Mouse (Mus musculus) heart, postnatal 25 days (tissue): ENCODE measurements around the gene Hist1h4k. TPM values are rescaled to one million over a fixed set of nuclear protein-coding genes. Genes with fewer than 3 reads are reported as not detected.
"Not testable (repeated sequence)": the region's sequence is repeated elsewhere in the genome, so short reads cannot be mapped to it uniquely, and the experiment has no call there.

Source experiments
- DNase-seq: peaks from one replicate; pipeline ENCODE4 v3.0.0; 2022; ENCODE audit warnings: low spot score
- intact Hi-C: fragments of 180-260 bp; cut with DNase I; formaldehyde crosslinking; loops from one replicate; pipeline ENCODE4 v1.15.1; 2025
- total RNA-seq, 2 experiments: library from RNA; stranded (reverse); gene quantifications; 2 replicates each; pipeline ENCODE4 v1.2.3; 2021

Hist1h4k gene
- total RNA-seq, 2 experiments from 2014 or later: 46.4 to 87.7 TPM

DNA sequence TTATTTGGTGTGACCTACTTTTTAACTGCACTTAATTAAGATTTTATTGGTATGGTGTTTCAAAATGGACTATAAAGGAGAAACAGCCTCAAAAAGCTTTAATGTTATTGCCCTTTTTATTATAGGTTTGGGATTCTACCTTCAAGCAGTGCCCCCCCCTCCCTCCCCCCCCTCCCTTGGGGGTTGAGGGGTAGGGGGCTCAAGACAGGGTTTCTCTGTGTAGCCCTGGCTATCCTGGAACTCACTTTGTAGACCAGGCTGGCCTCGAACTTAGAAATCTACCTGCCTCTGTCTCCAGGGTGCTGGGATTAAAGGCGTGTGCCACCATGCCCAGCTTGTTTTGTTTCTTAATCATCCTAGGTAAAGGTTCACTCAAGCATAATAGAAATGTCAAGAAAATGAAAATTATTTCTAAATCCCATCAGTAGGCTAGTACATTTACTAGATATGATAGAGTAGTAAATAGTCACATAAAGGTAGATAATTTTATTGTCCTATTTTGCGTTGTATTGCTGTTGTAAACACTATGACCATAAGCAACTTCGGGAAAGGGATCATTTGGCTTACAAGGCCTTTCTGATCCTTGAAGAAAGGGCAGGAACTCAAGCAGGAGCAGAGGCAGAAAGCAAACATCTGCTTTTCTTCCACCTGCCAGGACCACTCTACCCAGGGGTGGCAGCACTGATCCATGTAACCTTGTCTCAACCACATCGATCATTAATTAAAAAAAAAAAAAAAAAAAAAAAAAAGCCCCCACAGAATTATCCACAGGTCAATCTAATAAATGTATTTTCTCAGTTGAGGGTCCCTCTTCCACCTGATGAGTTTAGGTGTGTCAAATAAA, 27.1 kb downstream of the Hist1h4k start:
- DNase-seq: no peak
- intact Hi-C loops: no loop called here

DNA sequence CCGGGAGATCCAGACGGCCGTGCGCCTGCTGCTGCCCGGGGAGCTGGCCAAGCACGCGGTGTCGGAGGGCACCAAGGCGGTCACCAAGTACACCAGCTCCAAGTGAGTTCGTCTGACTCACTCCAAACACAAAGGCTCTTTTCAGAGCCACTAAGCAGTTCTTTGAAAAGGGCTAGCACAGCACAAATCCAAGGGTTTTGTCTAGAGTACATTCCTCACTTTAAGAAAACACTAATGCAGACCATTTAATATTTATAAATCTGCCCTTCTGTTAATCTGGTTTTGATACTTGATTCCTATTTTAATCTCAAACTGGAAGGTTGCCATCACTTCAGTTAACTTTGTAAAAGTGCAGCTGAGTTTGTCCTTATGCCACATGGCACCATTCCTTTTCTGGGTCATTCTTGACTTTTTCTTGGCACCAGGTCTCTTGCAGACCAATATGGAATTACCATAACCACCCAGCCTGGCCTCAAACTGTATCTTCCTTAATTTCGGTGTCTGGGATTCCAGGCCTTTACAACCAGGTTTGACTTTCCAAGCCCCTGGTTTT, 27.9 kb downstream of the Hist1h4k start:
- no peak for DNase-seq
- intact Hi-C loops: no loop called here

DNA sequence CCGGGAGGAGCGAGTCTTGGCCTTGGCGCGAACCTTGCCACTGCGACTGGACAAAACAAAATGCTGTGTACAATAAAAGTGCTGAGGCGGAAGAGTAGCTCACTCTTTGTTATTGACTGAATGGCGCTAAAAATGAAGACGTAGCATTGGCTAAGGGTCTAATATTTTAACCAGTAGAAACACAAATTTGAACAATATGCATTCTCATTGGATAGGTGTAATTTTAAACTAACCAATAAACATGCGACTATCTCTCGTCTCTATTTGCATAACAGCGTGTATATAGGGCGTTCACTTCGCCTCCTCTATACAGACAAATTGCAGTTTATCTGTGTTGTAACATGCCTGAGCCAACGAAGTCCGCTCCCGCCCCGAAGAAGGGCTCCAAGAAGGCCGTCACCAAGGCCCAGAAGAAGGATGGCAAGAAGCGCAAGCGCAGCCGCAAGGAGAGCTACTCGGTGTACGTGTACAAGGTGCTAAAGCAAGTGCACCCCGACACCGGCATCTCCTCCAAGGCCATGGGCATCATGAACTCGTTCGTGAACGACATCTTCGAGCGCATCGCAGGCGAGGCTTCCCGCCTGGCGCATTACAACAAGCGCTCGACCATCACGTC, 28.4 kb downstream of the Hist1h4k start, which contains the start of gene Hist1h2bm:
Hist1h2bm (plus strand) TSS at position 288 of the 616 bp plus-strand sequence.
- intact Hi-C loops: not testable (repeated sequence)
- DNase-seq: peak; percentile 30

DNA sequence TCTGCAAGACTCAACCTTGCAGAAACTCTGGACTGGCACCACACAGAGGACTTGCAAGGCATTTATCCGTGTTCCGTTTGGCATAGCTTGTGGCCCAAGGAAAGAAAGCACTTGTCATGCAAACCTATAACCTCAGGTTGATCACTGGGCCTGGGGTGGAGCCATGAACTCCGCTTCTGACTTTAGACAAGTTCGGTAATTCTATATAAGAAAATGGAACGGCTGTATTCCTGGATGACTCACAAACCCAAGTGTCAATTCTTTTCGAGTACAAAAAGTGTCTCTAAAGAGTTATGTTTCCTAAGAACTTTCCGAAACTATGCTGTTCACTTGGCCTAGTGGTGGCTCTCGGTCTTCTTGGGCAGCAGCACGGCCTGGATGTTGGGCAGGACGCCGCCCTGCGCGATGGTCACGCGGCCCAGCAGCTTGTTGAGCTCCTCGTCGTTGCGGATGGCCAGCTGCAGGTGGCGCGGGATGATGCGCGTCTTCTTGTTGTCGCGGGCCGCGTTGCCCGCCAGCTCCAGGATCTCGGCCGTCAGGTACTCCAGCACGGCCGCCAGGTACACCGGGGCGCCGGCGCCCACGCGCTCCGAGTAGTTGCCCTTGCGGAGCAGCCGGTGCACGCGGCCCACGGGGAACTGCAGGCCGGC, 29.1 kb downstream of the Hist1h4k start:
- DNase-seq, intact Hi-C loops: not testable (repeated sequence)

GRCm38 (mm10) chr13:21718381-21719080, 31.8 kb downstream of the Hist1h4k start:
- intact Hi-C loops: loop anchor here (10.0 kb wide), 2 partner anchors 116 to 1966 kb away; partner anchors contain the start of genes Hist1h2ac, Hist1h2ap, Hist1h2bc and Hist1h2br
- DNase-seq: no peak

DNA sequence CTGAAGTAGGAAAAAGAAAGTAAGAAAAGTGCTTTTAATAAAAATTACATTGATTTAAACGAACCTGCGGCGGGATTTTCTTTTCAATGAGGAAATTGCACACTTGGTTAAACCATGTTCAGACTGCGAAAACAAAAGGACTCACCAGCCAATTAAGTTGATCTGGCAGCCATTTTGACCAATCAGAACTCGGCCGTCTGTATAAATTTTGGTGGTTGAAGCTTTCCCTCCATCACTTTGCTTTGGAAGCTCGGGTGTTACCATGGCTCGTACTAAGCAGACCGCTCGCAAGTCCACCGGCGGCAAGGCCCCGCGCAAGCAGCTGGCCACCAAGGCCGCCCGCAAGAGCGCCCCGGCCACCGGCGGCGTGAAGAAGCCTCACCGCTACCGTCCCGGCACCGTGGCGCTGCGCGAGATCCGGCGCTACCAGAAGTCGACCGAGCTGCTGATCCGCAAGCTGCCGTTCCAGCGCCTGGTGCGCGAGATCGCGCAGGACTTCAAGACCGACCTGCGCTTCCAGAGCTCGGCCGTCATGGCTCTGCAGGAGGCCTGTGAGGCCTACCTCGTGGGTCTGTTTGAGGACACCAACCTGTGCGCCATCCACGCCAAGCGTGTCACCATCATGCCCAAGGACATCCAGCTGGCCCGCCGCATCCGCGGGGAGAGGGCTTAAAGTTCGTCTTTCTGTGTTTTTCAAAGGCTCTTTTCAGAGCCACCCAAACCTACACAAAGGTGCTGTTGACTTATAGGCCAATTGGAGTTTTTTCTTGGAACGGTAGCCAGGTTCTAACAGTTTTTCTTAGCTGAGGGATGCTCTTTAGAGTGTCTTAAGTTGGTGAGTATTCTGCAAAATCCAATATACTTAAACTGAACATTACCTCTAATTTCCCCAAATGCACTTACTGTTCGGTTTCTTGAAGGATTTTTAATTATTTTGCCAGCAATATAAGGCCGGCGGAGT, 32.6 kb downstream of the Hist1h4k start, which contains the start of gene Hist1h3h:
Hist1h3h (plus strand) TSS at position 263 of the 961 bp plus-strand sequence.
- intact Hi-C loops: loop anchor here (10.0 kb wide), 2 partner anchors 117 to 1967 kb away; partner anchors contain the start of genes Hist1h2ac, Hist1h2ap, Hist1h2bc and Hist1h2br
- peak; percentile 69 for DNase-seq

DNA sequence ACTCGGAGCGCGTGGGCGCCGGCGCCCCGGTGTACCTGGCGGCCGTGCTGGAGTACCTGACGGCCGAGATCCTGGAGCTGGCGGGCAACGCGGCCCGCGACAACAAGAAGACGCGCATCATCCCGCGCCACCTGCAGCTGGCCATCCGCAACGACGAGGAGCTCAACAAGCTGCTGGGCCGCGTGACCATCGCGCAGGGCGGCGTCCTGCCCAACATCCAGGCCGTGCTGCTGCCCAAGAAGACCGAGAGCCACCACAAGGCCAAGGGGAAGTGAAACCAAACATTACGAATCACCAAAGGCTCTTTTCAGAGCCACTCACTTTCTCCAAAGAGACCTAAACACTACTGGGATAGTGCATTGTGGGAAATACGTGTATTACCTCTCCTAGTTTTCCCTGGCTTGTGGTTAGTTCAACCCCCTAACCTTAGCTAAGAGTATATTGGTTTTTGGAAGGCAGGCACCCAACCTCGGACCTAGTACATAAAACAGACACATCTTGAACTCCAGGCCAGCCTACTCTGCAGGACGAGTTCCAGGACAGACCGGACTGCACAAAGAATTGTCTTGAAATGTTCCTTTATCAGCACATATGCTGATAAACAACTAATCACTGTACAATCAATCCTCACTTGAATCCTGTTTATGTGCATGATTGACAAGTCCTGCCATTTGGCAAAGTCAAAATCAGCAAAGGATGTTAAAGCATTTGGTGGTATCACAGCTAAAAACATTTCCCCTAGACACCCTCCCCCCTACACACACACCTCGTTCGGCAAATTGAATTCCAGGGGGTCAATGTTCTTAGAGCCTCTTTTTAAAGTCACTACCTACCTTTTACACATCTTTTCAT, 33.5 kb downstream of the Hist1h4k start:
- DNase-seq: not testable (repeated sequence)
- intact Hi-C loops: loop anchor here (10.0 kb wide), 2 partner anchors 118 to 1968 kb away; partner anchors contain the start of genes Hist1h2ac, Hist1h2ap, Hist1h2bc and Hist1h2br

GRCm38 (mm10) chr13:21715864-21716539, 34.3 kb downstream of the Hist1h4k start, which contains the start of the genes Hist1h2bl and Hist1h2ai:
Gene Hist1h2bl, minus strand, starts transcription at chr13:21716143.
Gene Hist1h2ai, plus strand, starts transcription at chr13:21716422.
- intact Hi-C loops: loop anchor here (10.0 kb wide), 2 partner anchors 119 to 1969 kb away; partner anchors contain the start of genes Hist1h2ac, Hist1h2ap, Hist1h2bc and Hist1h2br
- peak; percentile 63 for DNase-seq

DNA sequence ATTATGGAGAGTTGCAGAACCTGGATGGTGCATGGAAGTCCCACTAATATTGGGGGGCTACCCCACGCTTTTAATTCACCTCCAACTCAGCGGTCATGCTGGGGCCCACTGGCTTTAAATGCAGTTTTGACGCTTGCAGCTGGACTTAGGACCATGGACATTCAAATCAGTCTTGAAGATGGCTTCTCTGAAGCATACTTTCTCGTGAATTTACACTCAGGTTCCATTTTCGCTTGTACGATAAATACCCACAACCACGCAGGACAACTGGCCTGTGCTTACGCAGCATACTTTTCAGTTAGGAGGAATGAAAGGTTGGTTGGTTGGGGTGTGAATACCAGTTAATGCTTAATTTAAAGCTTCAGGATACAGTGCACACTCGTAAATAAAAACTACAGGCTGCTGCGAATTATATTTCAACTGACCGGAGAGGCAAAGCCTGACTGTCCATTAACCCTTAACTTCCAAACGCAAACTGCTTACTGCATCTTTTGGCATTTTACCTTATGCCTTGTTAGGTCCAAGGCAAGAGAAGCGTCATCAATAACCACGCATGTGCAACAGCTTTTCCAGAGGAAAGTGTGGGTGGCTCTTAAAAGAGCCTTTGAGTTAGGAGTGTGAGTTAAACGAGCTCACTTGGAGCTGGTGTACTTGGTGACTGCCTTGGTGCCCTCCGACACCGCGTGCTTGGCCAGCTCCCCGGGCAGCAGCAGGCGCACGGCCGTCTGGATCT, 35.0 kb downstream of the Hist1h4k start:
- no peak for DNase-seq

DNA sequence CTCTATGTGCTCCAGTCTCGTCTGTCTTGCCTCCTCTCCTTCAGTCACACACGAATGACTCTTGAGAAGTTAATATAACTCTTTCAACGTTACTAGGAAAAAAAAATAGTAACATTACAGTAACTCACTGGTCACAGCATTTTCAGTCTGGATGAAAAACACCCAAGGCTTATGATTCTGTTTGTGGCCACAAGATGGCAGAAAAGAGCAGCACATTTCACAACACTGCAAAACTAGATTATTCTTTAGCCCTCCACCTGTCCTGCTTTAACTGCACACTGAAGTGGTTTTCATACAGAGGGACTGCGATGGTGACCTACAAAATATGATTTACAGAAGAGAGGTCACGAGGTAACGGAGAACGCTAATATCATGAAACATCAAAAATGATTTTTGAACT, 35.6 kb downstream of the Hist1h4k start:
- intact Hi-C loops: loop anchor here (1.0 to 10.0 kb wide), 9 partner anchors 20 to 1970 kb away; partner anchors contain the start of genes Hist1h2ac, Hist1h2af, Hist1h2ap and Hist1h2bc

More for the DNA sequence above, 35.0 kb downstream of the Hist1h4k start:
- intact Hi-C loops: loop anchor here (10.0 kb wide), 2 partner anchors 120 to 1970 kb away; partner anchors contain the start of genes Hist1h2ac, Hist1h2ap, Hist1h2bc and Hist1h2br

GRCm38 (mm10) chr13:21711698-21712097, 38.6 kb downstream of the Hist1h4k start:
- no peak for DNase-seq
- intact Hi-C loops: loop anchor here (5.0 to 10.0 kb wide), 8 partner anchors 123 to 1973 kb away; partner anchors contain the start of genes Hist1h2ac, Hist1h2af, Hist1h2ap and Hist1h2bc

More for the DNA sequence above, 35.6 kb downstream of the Hist1h4k start:
- DNase-seq: no peak

- intact Hi-C loops: loop anchor here (5.0 to 10.0 kb wide), 8 partner anchors 124 to 1974 kb away; partner anchors contain the start of genes Hist1h2ac, Hist1h2af, Hist1h2ap and Hist1h2bc
- peak; percentile 38 for DNase-seq
Observed at GRCm38 (mm10) chr13:21710821-21711525, 39.3 kb downstream of the Hist1h4k start.

- intact Hi-C loops: loop anchor here (5.0 to 10.0 kb wide), 8 partner anchors 125 to 1975 kb away; partner anchors contain the start of genes Hist1h2ac, Hist1h2af, Hist1h2ap and Hist1h2bc
- peak; percentile 68 for DNase-seq
Observed at GRCm38 (mm10) chr13:21710031-21710711, 40.1 kb downstream of the Hist1h4k start.

GRCm38 (mm10) chr13:21706669-21707068, 43.6 kb downstream of the Hist1h4k start:
- intact Hi-C loops: loop anchor here (5.0 kb wide), 1 partner anchor 1661 kb away; the partner anchor contains the start of gene Zfp322a
- no peak for DNase-seq
